Mouse (Mus musculus) cerebral cortex, adult 2 months (tissue): ENCODE measurements around the gene Gm10964.

Experiments used
- WGBS: fragments of 180-500 bp; shearing (Covaris S2); methylation state at CpG from one replicate; pipeline ENCODE4 v1.1.7; 2018; 5-methylcytosine and 5-hydroxymethylcytosine counted together

The Gm10964 gene

GRCm38 (mm10) chr3:103739329-103739728 lies at the start of gene Gm10964:
TSS of gene Gm10964 (plus strand) at chr3:103739366.
- 85% methylated on average over 1 of the region's 1 CpGs for WGBS

- 85% methylated on average over 3 of the region's 3 CpGs for WGBS
Measured at GRCm38 (mm10) chr3:103690506-103690905, 48.7 kb upstream of the Gm10964 start.

GRCm38 (mm10) chr3:103695556-103695955 lies 43.6 kb upstream of the Gm10964 start:
- WGBS = 69% methylated on average over 3 of the region's 3 CpGs

GRCm38 (mm10) chr3:103696388-103696925 lies 42.7 kb upstream of the Gm10964 start:
- 96% methylated on average over 1 of the region's 1 CpGs for WGBS

- 66% methylated on average over 6 of the region's 6 CpGs for WGBS
Measured at GRCm38 (mm10) chr3:103704661-103705060, 34.5 kb upstream of the Gm10964 start.

- WGBS = 92% methylated on average over 12 of the region's 12 CpGs
Measured at GRCm38 (mm10) chr3:103705426-103705825, 33.7 kb upstream of the Gm10964 start.

- whole genome bisulfite sequencing = 59% methylated on average over 5 of the region's 5 CpGs
Measured at GRCm38 (mm10) chr3:103709470-103710040, 29.6 kb upstream of the Gm10964 start.

GRCm38 (mm10) chr3:103712196-103712595 lies 27.0 kb upstream of the Gm10964 start:
- WGBS = 96% methylated on average over 4 of the region's 4 CpGs

GRCm38 (mm10) chr3:103714236-103714875 lies 24.8 kb upstream of the Gm10964 start:
- WGBS = 84% methylated on average over 7 of the region's 7 CpGs

GRCm38 (mm10) chr3:103714942-103715341 lies 24.2 kb upstream of the Gm10964 start:
- 83% methylated on average over 8 of the region's 8 CpGs for WGBS

- 41% methylated on average over 11 of the region's 11 CpGs for WGBS
Measured at GRCm38 (mm10) chr3:103715762-103716693, 23.1 kb upstream of the Gm10964 start.

GRCm38 (mm10) chr3:103716774-103717760 lies 22.1 kb upstream of the Gm10964 start:
- WGBS = 55% methylated on average over 15 of the region's 15 CpGs

GRCm38 (mm10) chr3:103718728-103719127 lies 20.4 kb upstream of the Gm10964 start:
- WGBS = 86% methylated on average over 4 of the region's 4 CpGs

GRCm38 (mm10) chr3:103724137-103724536 lies 15.0 kb upstream of the Gm10964 start:
- 50% methylated on average over 3 of the region's 3 CpGs for WGBS

- 74% methylated on average over 3 of the region's 3 CpGs for WGBS
Measured at GRCm38 (mm10) chr3:103726642-103727041, 12.5 kb upstream of the Gm10964 start.

GRCm38 (mm10) chr3:103727813-103728326 lies 11.3 kb upstream of the Gm10964 start:
- 68% methylated on average over 2 of the region's 2 CpGs for WGBS

- WGBS = 97% methylated on average over 9 of the region's 9 CpGs
Measured at GRCm38 (mm10) chr3:103729850-103730249, 9.3 kb upstream of the Gm10964 start.

GRCm38 (mm10) chr3:103732116-103732515 lies 7.0 kb upstream of the Gm10964 start:
- 85% methylated on average over 3 of the region's 3 CpGs for WGBS

- WGBS = 40% methylated on average over 2 of the region's 2 CpGs
Measured at GRCm38 (mm10) chr3:103733176-103733575, 6.0 kb upstream of the Gm10964 start.

- 22% methylated on average over 19 of the region's 19 CpGs for WGBS
Measured at GRCm38 (mm10) chr3:103733799-103734695, 5.1 kb upstream of the Gm10964 start.
